Mouse (Mus musculus): ENCODE data around the gene Prss2.
"Not testable (repeated sequence)": the region's sequence is repeated elsewhere in the genome, so short reads cannot be mapped to it uniquely, and the experiment has no call there.

The Prss2 gene

DNA sequence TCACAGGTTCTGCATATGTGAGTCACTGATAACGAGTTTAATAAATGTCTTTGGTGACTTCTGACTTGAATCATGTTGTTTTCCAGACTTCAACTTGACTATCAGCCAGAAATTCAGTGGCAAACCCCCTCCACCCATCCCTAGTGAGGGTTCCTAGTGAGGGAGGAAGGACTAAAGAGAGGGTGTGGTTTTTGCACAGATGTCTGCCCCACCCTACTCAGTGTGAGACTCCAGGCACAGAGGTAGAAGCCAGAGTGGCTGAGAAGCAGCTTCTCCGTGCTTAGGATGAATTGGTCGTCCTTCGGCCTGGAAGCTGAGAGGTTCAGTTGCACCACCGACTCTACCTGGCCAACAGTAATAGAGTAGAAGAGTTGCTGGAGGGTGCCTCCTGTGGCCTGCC, 35.9 kb downstream of the Prss2 start:
- DNase-seq, result no peak

DNA sequence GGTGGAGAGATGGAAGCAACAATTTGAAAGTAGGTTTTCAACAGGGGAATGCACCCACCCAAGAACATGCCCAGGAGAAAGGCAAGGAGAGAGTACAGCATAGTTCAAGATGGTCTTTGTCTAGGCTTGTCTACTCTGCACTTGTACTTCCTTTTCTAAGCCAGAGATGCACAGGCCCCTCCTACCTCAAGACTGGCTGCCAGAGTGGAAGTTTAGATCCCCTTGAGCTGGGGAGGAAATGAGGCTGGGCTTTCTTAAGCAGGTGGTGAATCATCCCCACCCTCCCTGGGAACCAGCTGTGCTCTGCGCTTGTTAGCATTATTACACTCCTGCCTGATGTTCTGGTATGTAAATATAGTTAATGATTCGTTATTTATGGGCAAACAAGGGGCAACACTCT, 36.7 kb downstream of the Prss2 start:
- no peak for DNase-seq

DNA sequence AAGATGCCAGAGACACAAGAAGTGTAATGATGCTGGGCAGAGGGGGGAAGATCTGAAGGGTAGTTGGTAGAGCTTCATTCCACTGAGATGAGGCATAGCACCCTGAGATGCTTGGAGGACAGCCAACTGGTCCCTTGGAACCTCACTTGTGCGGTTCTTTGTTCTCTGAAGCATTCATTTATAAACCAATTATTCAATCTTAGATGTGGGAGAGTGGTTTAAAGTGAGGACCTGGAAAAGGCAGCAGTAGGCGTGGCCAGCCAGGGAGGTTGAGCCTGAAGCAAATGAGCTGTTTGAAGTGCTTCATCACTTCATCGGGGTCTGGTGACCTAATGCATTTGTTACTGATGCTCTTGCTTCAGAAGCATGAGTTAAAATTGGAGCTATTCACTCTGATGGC, 37.7 kb downstream of the Prss2 start:
- DNase-seq, result no peak

DNA sequence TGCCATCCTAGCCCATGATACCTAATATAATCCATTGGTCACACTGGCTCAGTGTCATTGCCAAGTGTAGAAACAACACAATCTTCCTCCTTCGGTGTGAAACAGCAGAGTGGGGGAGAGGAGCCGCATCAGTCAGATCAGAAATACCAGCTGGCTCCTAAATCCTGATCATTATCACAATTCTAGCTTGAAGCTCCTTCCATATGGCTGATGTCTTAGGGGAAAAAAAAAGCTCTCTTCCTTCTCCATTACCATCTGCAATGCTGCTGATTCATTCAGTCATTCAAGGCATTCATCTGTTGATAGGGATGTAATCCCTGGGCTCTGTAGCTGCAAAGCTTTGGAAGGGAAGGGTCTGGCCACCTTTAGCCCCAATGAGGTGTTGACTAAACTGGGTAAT, 38.7 kb downstream of the Prss2 start:
- no peak for DNase-seq

DNA sequence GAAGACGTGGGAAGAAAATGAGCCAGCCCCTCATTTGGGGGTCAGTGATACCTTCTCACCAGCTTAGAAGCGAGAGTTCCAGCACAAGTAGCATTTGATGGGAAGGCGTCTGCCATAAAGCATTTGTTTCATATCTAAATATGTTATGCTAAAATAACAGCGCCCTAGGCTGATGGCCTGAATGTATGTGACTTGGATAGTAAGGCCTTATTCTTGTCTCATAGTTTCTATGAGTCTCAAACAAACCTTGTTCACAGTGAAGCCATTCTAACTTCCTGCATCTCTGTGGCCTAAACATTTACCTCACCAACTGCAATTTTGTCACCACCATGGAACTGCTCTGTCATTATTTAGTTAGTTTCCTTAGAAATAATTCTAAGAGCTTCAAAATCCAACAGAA, 41.0 kb downstream of the Prss2 start:
- DNase-seq, result no peak

DNA sequence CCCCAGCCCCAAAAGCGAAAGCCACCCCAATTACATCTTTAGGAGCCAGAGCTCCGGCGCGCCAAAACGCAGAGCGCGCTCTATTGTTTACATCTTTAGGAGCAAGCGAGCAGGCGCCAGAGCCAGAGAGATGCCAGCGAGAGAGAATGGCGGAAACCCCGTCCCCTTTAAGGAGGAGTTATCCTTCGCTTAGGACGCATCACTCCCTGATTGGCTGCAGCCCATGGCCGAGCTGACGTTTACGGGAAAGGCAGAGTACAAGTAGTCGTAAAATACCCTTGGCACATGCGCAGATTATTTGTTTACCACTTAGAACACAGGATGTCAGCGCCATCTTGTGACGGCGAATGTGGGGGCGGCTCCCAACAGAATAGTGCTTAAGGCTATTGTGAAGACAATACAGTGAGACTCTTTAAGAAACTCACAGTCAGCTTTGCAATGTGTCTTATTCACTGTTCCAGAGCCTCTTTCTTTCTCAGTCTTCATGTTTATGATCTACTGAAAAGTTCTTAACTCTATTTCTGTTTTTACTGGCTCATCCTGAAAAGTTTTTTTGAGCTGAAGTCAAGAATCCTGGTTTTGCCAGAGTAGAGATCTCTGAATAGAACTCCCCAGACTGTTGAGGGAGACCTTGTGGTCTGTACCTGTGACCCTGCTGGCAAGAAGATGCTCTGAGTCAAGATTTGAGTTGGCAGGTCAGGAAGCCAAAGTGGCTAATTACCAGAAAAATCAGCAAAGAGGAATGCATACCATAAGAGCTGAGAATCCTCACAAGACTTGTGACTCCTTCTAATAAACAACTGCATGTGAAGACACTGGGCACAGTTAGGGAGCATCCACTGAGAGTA, 41.7 kb downstream of the Prss2 start:
- not testable (repeated sequence) for DNase-seq

DNA sequence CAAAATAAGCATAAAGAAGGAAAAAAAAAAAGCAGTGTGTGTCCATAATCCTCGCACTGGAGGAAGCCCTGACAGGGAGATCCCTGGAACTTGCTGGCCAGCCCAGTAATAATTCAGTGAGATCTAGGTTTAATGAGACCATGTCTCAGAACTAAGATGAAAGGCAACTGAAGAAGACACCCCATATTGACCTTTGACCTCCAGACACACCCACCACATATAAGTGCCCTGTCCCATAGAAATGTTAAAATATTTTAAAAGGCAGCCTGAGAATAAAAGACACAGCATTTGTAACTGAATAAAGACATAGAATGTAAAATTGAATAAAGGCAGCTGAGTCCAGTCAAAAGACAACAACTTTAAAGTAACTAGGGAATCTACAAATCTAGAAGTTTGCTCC, 43.7 kb downstream of the Prss2 start:
- no peak for DNase-seq

DNA sequence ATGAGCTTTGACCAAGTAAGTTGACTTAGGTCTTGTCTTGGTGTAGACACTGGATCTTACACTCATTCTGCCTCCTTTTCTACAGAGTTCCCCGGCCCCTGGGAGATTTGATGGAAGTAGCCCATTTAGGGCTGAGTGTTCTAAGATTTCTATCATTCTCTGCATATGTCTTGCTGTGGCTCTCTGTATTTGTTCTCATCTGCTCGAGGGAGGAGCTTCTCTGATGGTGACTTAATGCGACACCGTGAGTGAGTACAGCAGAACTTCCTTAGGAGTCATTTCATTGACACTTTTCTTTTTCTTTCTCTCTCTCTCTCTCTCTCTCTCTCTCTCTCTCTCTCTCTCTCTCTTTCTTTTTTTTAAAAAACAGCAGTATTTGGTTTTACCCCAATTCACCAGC, 45.4 kb downstream of the Prss2 start:
- DNase-seq, result no peak

DNA sequence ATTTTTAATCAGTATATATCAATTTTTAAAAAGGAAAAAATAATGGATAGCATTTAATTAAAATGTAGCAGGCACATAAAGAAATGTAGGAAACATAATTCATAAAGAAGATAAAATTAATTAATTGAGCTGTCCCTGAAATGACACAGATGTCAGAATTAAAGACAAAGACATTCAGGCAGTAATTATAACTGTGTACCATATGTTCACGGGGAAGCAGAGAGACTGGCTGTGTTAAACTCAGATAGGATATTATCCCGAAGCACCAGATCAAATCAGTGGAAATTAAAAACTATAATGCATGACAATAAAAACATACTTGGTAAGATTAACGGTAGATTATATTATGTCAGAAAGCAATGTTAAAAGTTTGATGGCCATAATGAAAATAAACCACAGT, 47.5 kb downstream of the Prss2 start:
- no peak for DNase-seq

Data from kidney, postnatal 14 days (tissue).